Mouse (Mus musculus) lung, embryonic 16.5 days (tissue): ENCODE data around the gene Vps37c. TPM values are rescaled to one million over a fixed set of nuclear protein-coding genes. Genes with fewer than 3 reads are reported as not detected.

ENCODE experiments used
- ATAC-seq: fragments of 200-750 bp; cut with Nextera tagmentation; 2 replicates; pipeline ENCODE4 v1.8.0; 2017; ENCODE audit warnings: low read depth, mild to moderate bottlenecking, moderate library complexity
- H3K27ac ChIP-seq: fragments of 300-500 bp; sonication (generic); 2 replicates; pipeline ENCODE4 v1.5.1; 2014; ENCODE audit warnings: mild to moderate bottlenecking, control low read depth, low read length
- H3K27me3 ChIP-seq: fragments of 300-500 bp; sonication (generic); 2 replicates; pipeline ENCODE4 v1.6.1; 2014; ENCODE audit warnings: low read depth, low read length, mixed read lengths; ENCODE audit not compliant: control insufficient read depth, insufficient read depth
- H3K36me3 ChIP-seq: fragments of 300-500 bp; sonication (generic); 2 replicates; pipeline ENCODE4 v1.6.1; 2014; ENCODE audit warnings: low read length; ENCODE audit not compliant: control insufficient read depth, insufficient read depth
- H3K4me1 ChIP-seq: fragments of 300-500 bp; sonication (generic); replicated peaks from 2 replicates; pipeline ENCODE4 v1.6.1; 2014; ENCODE audit warnings: low read length, mixed read lengths; ENCODE audit not compliant: control insufficient read depth, insufficient read depth
- H3K4me2 ChIP-seq: fragments of 300-500 bp; sonication (generic); 2 replicates; pipeline ENCODE4 v1.6.1; 2014; ENCODE audit warnings: low read depth, low read length, control low read depth
- H3K4me3 ChIP-seq: fragments of 300-500 bp; sonication (generic); 2 replicates; pipeline ENCODE4 v1.5.1; 2014; ENCODE audit warnings: mild to moderate bottlenecking, low read length, control low read depth
- H3K9ac ChIP-seq: fragments of 300-500 bp; sonication (generic); 2 replicates; pipeline ENCODE4 v1.6.1; 2014; ENCODE audit warnings: low read length, control low read depth
- H3K9me3 ChIP-seq: fragments of 300-500 bp; sonication (generic); 2 replicates; pipeline ENCODE4 v1.6.1; 2016; ENCODE audit warnings: low read length; ENCODE audit not compliant: control insufficient read depth
- WGBS: fragments of 180-500 bp; shearing (Covaris S2); extraction: QIAGEN DNeasy Blood & Tissue Kit; methylation state at CpG from one replicate; pipeline ENCODE4 v1.1.7; 2014; 5-methylcytosine and 5-hydroxymethylcytosine counted together
- polyA plus RNA-seq: library from polyadenylated mRNA; unstranded; fragments of >200 nt; fragmentation: Nextera tagmentation; extraction: Ambion mirVana; gene quantifications from 2 replicates; pipeline ENCODE4 v1.2.1, GENCODE M21; 2015

Vps37c gene
- polyA plus RNA-seq, 1 experiment from 2014 or later = 36.2 TPM

GRCm38 (mm10) chr19:10739916-10740315 lies 51.4 kb downstream of the Vps37c start:
- H3K36me3 ChIP-seq = no peaks in the 10 kb centered on the region
- peaks cover 6% of the 10 kb centered on the region for H3K4me1 ChIP-seq
- no peak overlapping the region for H3K9ac ChIP-seq
- no peak overlapping the region for H3K27ac ChIP-seq
- H3K27me3 ChIP-seq = no peaks in the 10 kb centered on the region
- no peaks in the 10 kb centered on the region for H3K9me3 ChIP-seq
- no peak overlapping the region for H3K4me2 ChIP-seq
- H3K4me3 ChIP-seq = no peak overlapping the region
- WGBS = 88% methylated on average over 4 of the region's 4 CpGs
- no peak for ATAC-seq

- H3K9ac ChIP-seq = no peak overlapping the region
- H3K4me1 ChIP-seq = peaks cover 6% of the 10 kb centered on the region
- 0 out of 2 replicates have a peak overlapping the region, but pooled peaks have one; percentile 9 for H3K4me2 ChIP-seq
- no peak overlapping the region for H3K27ac ChIP-seq
- peak; percentile 77 for ATAC-seq
- H3K36me3 ChIP-seq = no peaks in the 10 kb centered on the region
- H3K9me3 ChIP-seq = no peaks in the 10 kb centered on the region
- no peaks in the 10 kb centered on the region for H3K27me3 ChIP-seq
- H3K4me3 ChIP-seq = no peak overlapping the region
- 27% methylated on average over 11 of the region's 11 CpGs for WGBS
These were observed 52.3 kb downstream of the Vps37c start for GRCm38 (mm10) chr19:10740641-10741440.

DNA sequence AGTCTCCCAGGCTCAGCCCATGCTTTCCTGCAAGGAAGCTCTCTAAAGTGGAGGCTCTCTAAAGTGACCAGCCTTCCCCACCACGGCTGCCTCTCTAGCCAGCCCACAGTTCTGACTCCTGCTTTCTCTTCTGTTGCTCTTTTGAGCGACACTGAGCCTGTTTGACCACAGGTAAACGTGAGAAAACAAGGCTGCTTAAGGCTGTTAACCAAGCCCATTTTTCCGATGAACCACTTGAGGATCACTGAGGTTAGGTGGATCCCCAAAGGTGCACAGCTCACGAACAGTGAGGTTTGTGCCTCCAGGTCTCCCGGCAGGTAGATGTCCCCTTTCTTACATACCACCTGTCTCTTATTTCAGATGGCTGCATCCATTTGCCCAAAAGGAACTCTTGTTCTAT lies 53.6 kb downstream of the Vps37c start:
- Histone ChIP-seq H3K27ac (no peak overlapping the region), H3K9ac (no peak overlapping the region), H3K27me3 (no peaks in the 10 kb centered on the region), H3K4me3 (no peak overlapping the region), H3K4me2 (no peak overlapping the region), H3K4me1 (peaks cover 6% of the 10 kb centered on the region), H3K36me3 (no peaks in the 10 kb centered on the region), H3K9me3 (no peaks in the 10 kb centered on the region)
- 69% methylated on average over 6 of the region's 6 CpGs for WGBS
- no peak for ATAC-seq

DNA sequence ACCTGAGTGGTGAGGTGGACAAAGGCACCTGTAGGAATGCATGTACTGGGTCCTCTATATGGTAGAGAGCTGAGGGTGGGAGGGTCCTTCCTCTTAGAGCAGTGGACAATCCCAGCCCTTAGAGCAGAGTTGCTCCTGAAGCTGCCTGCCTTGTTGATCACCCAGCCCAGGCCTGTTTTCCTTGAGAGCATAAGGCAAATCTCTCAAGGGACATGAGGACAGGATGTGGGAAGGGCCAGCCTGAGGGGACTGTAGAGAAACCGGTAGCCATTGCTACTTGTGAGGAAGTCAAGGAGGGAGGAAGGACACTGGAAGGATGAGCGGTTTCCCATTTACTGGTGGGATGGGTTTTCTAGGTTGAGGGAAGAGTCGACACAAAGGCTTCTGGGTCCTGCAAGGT lies 54.0 kb downstream of the Vps37c start:
- Histone ChIP-seq H3K27me3 (no peaks in the 10 kb centered on the region), H3K36me3 (no peaks in the 10 kb centered on the region), H3K4me2 (no peak overlapping the region), H3K27ac (no peak overlapping the region), H3K9ac (no peak overlapping the region), H3K4me1 (peaks cover 6% of the 10 kb centered on the region), H3K4me3 (no peak overlapping the region), H3K9me3 (no peaks in the 10 kb centered on the region)
- WGBS = 66% methylated on average over 3 of the region's 3 CpGs
- ATAC-seq = no peak

- Histone ChIP-seq H3K27me3 (no peaks in the 10 kb centered on the region), H3K9ac (no peak overlapping the region), H3K36me3 (no peaks in the 10 kb centered on the region), H3K4me2 (no peak overlapping the region), H3K4me3 (no peak overlapping the region), H3K27ac (no peak overlapping the region), H3K4me1 (no peaks in the 10 kb centered on the region), H3K9me3 (no peaks in the 10 kb centered on the region)
- WGBS = 66% methylated on average over 7 of the region's 7 CpGs
- ATAC-seq = no peak
These were observed 58.6 kb downstream of the Vps37c start for GRCm38 (mm10) chr19:10747182-10747581.

DNA sequence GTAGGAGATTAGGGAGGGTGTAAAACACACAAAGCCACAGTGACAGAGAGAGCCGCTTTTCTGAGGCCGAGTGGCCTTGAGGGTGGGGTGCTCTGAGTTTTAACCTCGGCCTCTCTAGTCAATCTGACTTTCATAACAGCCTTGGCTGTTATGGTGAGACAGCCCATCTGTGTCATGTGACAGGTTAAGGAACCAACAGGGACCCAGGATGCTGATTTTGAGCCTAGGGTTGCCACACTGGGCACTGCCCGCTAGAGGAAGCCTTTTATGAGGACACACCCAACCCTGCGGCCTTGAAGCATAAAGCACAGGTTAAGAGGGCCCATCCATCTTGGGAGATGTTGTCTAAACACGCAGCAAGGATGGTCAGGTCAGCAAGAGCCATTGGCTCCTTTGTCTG lies 59.2 kb downstream of the Vps37c start:
- H3K4me1 ChIP-seq = no peaks in the 10 kb centered on the region
- 69% methylated on average over 6 of the region's 6 CpGs for WGBS

DNA sequence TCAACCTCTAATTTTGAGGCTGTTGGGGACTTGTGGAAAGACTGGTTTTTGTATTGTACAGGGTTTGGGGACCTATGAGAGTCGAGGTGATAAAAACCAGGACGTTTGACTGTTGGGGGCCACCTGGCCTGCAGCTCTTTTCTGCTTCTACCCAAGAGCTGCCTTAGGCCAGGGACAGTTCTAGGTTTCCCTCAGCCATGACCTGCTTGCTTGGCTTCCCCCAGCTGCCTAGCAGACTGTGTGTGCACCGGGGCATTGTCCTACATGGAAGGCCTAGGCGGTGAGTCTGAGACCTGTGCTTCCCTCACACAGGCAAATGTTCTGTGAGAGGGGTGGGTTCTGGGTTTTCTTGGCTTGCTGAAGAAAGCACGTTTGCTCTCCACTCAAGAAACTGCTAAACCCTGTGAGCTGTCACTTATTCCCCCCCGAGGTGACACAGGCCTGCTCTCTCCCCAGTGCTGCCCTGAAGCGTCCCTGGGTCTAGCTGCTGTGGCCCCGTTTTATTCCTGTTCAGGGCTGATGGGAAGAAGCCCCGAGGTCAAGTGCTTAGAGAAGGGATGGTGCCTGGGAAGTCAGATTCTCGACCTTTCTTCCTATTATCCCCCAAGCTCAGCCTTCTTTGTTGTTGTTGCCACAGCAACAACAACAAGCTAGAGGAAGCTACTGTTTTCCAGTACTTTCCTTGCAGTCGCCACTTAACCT lies 60.0 kb downstream of the Vps37c start:
- no peak overlapping the region for H3K4me3 ChIP-seq
- H3K4me2 ChIP-seq = no peak overlapping the region
- no peaks in the 10 kb centered on the region for H3K9me3 ChIP-seq
- ATAC-seq = no peak
- no peak overlapping the region for H3K27ac ChIP-seq
- H3K27me3 ChIP-seq = no peaks in the 10 kb centered on the region
- H3K4me1 ChIP-seq = no peaks in the 10 kb centered on the region
- 64% methylated on average over 11 of the region's 11 CpGs for WGBS
- H3K9ac ChIP-seq = no peak overlapping the region
- H3K36me3 ChIP-seq = no peaks in the 10 kb centered on the region

More for the DNA sequence above, 59.2 kb downstream of the Vps37c start:
- Histone ChIP-seq H3K27ac (no peak overlapping the region), H3K36me3 (no peaks in the 10 kb centered on the region), H3K27me3 (no peaks in the 10 kb centered on the region), H3K4me2 (no peak overlapping the region), H3K4me3 (no peak overlapping the region), H3K9ac (no peak overlapping the region), H3K9me3 (no peaks in the 10 kb centered on the region)
- ATAC-seq = no peak

- H3K4me3 ChIP-seq = no peak overlapping the region
- H3K27me3 ChIP-seq = no peaks in the 10 kb centered on the region
- no peak overlapping the region for H3K27ac ChIP-seq
- H3K9ac ChIP-seq = no peak overlapping the region
- H3K9me3 ChIP-seq = no peaks in the 10 kb centered on the region
- H3K4me1 ChIP-seq = no peaks in the 10 kb centered on the region
- ATAC-seq = no peak
- H3K36me3 ChIP-seq = no peaks in the 10 kb centered on the region
- WGBS = 86% methylated on average over 6 of the region's 6 CpGs
- no peak overlapping the region for H3K4me2 ChIP-seq
These were observed 60.8 kb downstream of the Vps37c start for GRCm38 (mm10) chr19:10749295-10749694.

GRCm38 (mm10) chr19:10750161-10750560 lies 61.6 kb downstream of the Vps37c start:
- Histone ChIP-seq H3K4me3 (no peak overlapping the region), H3K27me3 (no peaks in the 10 kb centered on the region), H3K36me3 (no peaks in the 10 kb centered on the region), H3K4me1 (no peaks in the 10 kb centered on the region), H3K27ac (no peak overlapping the region), H3K4me2 (no peak overlapping the region), H3K9me3 (no peaks in the 10 kb centered on the region), H3K9ac (no peak overlapping the region)
- ATAC-seq = no peak
- WGBS = 75% methylated on average over 6 of the region's 6 CpGs
